Mouse (Mus musculus) olfactory bulb, adult 2 months (tissue): ENCODE measurements around the gene Nup210l. TPM values are rescaled to one million over a fixed set of nuclear protein-coding genes. Genes with fewer than 3 reads are reported as not detected.

Experiments
- H3K27ac ChIP-seq: fragments of 200-500 bp; 2 replicates; pipeline ENCODE4 v1.5.1; 2012; ENCODE audit warnings: low read depth, low read length; ENCODE audit not compliant: insufficient read depth
- H3K4me1 ChIP-seq: fragments of 200-500 bp; 2 replicates; pipeline ENCODE4 v1.6.1; 2012; ENCODE audit warnings: low read length; ENCODE audit not compliant: control insufficient read depth, insufficient read depth
- H3K4me3 ChIP-seq: fragments of 200-500 bp; 2 replicates; pipeline ENCODE4 v1.5.1; 2012; ENCODE audit warnings: mild to moderate bottlenecking, low read depth, low read length, moderate library complexity; ENCODE audit not compliant: insufficient read depth
- CTCF ChIP-seq: fragments of 200-500 bp; IDR thresholded peaks from 2 replicates; pipeline ENCODE4 v1.5.1; 2012; ENCODE audit warnings: low read depth, mild to moderate bottlenecking, low read length, moderate library complexity; ENCODE audit not compliant: insufficient read depth
- POLR2A ChIP-seq: fragments of 200-500 bp; IDR thresholded peaks from 2 replicates; pipeline ENCODE4 v1.6.1; 2012; ENCODE audit warnings: mild to moderate bottlenecking, low read depth, low read length, moderate library complexity; ENCODE audit not compliant: insufficient read depth
- WGBS: fragments of 180-500 bp; shearing (Covaris S2); methylation state at CpG from one replicate; pipeline ENCODE4 v1.1.7; 2018; 5-methylcytosine and 5-hydroxymethylcytosine counted together
- polyA plus RNA-seq: library from polyadenylated mRNA; stranded (reverse); fragments of >200 nt; gene quantifications from 2 replicates; pipeline ENCODE4 v1.2.4, GENCODE M21; 2012; ENCODE audit warnings: low replicate concordance; ENCODE audit not compliant: missing spikeins, insufficient read depth, insufficient read length

Gene Nup210l
- polyA plus RNA-seq, 1 experiment = not detected

- 71% methylated on average over 3 of the region's 3 CpGs for WGBS
- Histone ChIP-seq H3K4me1 (no peaks in the 10 kb centered on the region), H3K27ac (no peak overlapping the region), H3K4me3 (no peak overlapping the region)
- TF ChIP-seq POLR2A = no peak
Measured at GRCm38 (mm10) chr3:90161541-90161940, 57.6 kb downstream of the Nup210l start.

- H3K27ac ChIP-seq = no peak overlapping the region
- H3K4me1 ChIP-seq = no peaks in the 10 kb centered on the region
- TF ChIP-seq POLR2A = no peak
- TF ChIP-seq CTCF = no peak
- H3K4me3 ChIP-seq = no peak overlapping the region
- 67% methylated on average over 3 of the region's 3 CpGs for WGBS
Measured at GRCm38 (mm10) chr3:90179566-90179965, 75.6 kb downstream of the Nup210l start.

- WGBS = 60% methylated on average over 3 of the region's 3 CpGs
- TF ChIP-seq POLR2A (no peak), CTCF (no peak)
- H3K4me3 ChIP-seq = no peak overlapping the region
- H3K4me1 ChIP-seq = no peaks in the 10 kb centered on the region
- no peak overlapping the region for H3K27ac ChIP-seq
Measured at GRCm38 (mm10) chr3:90183581-90183980, 79.6 kb downstream of the Nup210l start.

- no peak overlapping the region for H3K27ac ChIP-seq
- H3K4me3 ChIP-seq = no peak overlapping the region
- TF ChIP-seq CTCF (no peak), POLR2A (no peak)
- 78% methylated on average over 11 of the region's 11 CpGs for WGBS
- no peaks in the 10 kb centered on the region for H3K4me1 ChIP-seq
Measured at GRCm38 (mm10) chr3:90190859-90191510, 87.1 kb downstream of the Nup210l start.

GRCm38 (mm10) chr3:90194759-90195158 lies 90.8 kb downstream of the Nup210l start:
- Histone ChIP-seq H3K27ac (no peak overlapping the region), H3K4me1 (no peaks in the 10 kb centered on the region), H3K4me3 (no peak overlapping the region)
- WGBS = 28% methylated on average over 4 of the region's 4 CpGs
- TF ChIP-seq POLR2A (no peak), CTCF (no peak)

- WGBS = 63% methylated on average over 1 of the region's 1 CpGs
- H3K4me1 ChIP-seq = no peaks in the 10 kb centered on the region
- no peak overlapping the region for H3K27ac ChIP-seq
- TF ChIP-seq CTCF (no peak), POLR2A (no peak)
- no peak overlapping the region for H3K4me3 ChIP-seq
Measured at GRCm38 (mm10) chr3:90195644-90196043, 91.7 kb downstream of the Nup210l start.

GRCm38 (mm10) chr3:90197548-90197947 lies 93.6 kb downstream of the Nup210l start:
- Histone ChIP-seq H3K27ac (no peak overlapping the region), H3K4me3 (no peak overlapping the region), H3K4me1 (no peaks in the 10 kb centered on the region)
- 98% methylated on average over 1 of the region's 1 CpGs for WGBS
- TF ChIP-seq CTCF (no peak), POLR2A (no peak)

- Histone ChIP-seq H3K4me3 (no peak overlapping the region), H3K27ac (no peak overlapping the region), H3K4me1 (no peaks in the 10 kb centered on the region)
- WGBS = 12% methylated on average over 1 of the region's 1 CpGs
- TF ChIP-seq POLR2A (no peak), CTCF (no peak)
Measured at GRCm38 (mm10) chr3:90202884-90203283, 99.0 kb downstream of the Nup210l start.

- 61% methylated on average over 5 of the region's 5 CpGs for WGBS
- H3K4me3 ChIP-seq = no peak overlapping the region
- H3K27ac ChIP-seq = no peak overlapping the region
- H3K4me1 ChIP-seq = no peaks in the 10 kb centered on the region
- no peak for TF ChIP-seq POLR2A
Measured at GRCm38 (mm10) chr3:90203619-90204018, 99.7 kb downstream of the Nup210l start.

- TF ChIP-seq CTCF = no peak
- no peak for TF ChIP-seq POLR2A
- Histone ChIP-seq H3K4me3 (no peak overlapping the region), H3K27ac (no peak overlapping the region), H3K4me1 (no peaks in the 10 kb centered on the region)
- 96% methylated on average over 2 of the region's 2 CpGs for WGBS
Measured at GRCm38 (mm10) chr3:90204582-90204981, 100.7 kb downstream of the Nup210l start.
